Mouse (Mus musculus): ENCODE measurements around the gene Nup153.

Nup153 gene

GRCm38 (mm10) chr13:46674601-46675000 is 53.1 kb downstream of the Nup153 start:
- DNase-seq (ENCODE audit: low read depth in 2 of 2, low spot score in 2 of 2), result no peak

- DNase-seq (ENCODE audit: low read depth in 2 of 2, low spot score in 2 of 2), result no peak
Measured at GRCm38 (mm10) chr13:46670514-46670913, 57.2 kb downstream of the Nup153 start.

- DNase-seq (ENCODE audit: low read depth in 2 of 2, low spot score in 2 of 2), result peak; percentile 14 to 28
Measured at GRCm38 (mm10) chr13:46669620-46670271, 58.0 kb downstream of the Nup153 start.

- peak; percentile 93 to 94 for DNase-seq (ENCODE audit: low read depth in 2 of 2, low spot score in 2 of 2)
Measured at GRCm38 (mm10) chr13:46669048-46669619, 58.6 kb downstream of the Nup153 start, which contains the start of gene Fam8a1. TSS of gene Fam8a1 (plus strand) at chr13:46669522.

- DNase-seq (ENCODE audit: low read depth in 2 of 2, low spot score in 2 of 2), result peak in 1 of 2 experiments; percentile 37
Measured at GRCm38 (mm10) chr13:46663461-46663964, 64.2 kb downstream of the Nup153 start.

GRCm38 (mm10) chr13:46659211-46659610 is 68.5 kb downstream of the Nup153 start:
- DNase-seq (ENCODE audit: low read depth in 2 of 2, low spot score in 2 of 2), result no peak

GRCm38 (mm10) chr13:46654566-46654965 is 73.2 kb downstream of the Nup153 start:
- DNase-seq (ENCODE audit: low read depth in 2 of 2, low spot score in 2 of 2), result no peak

GRCm38 (mm10) chr13:46653671-46654070 is 74.1 kb downstream of the Nup153 start:
- DNase-seq (ENCODE audit: low read depth in 2 of 2, low spot score in 2 of 2), result no peak

- no peak for DNase-seq (ENCODE audit: low read depth in 2 of 2, low spot score in 2 of 2)
Measured at GRCm38 (mm10) chr13:46652671-46653070, 75.1 kb downstream of the Nup153 start.

- DNase-seq (ENCODE audit: low read depth in 2 of 2, low spot score in 2 of 2), result no peak
Measured at GRCm38 (mm10) chr13:46651853-46652252, 75.9 kb downstream of the Nup153 start.

- DNase-seq (ENCODE audit: low read depth in 2 of 2, low spot score in 2 of 2), result no peak
Measured at GRCm38 (mm10) chr13:46645476-46645875, 82.3 kb downstream of the Nup153 start.

- DNase-seq (ENCODE audit: low read depth in 2 of 2, low spot score in 2 of 2), result no peak
Measured at GRCm38 (mm10) chr13:46644175-46644574, 83.6 kb downstream of the Nup153 start.

- DNase-seq (ENCODE audit: low read depth in 2 of 2, low spot score in 2 of 2), result no peak
Measured at GRCm38 (mm10) chr13:46642318-46642717, 85.4 kb downstream of the Nup153 start.

- no peak for DNase-seq (ENCODE audit: low read depth in 2 of 2, low spot score in 2 of 2)
Measured at GRCm38 (mm10) chr13:46640608-46641468, 86.9 kb downstream of the Nup153 start.

- DNase-seq (ENCODE audit: low read depth in 2 of 2, low spot score in 2 of 2), result no peak
Measured at GRCm38 (mm10) chr13:46634133-46634488, 93.6 kb downstream of the Nup153 start.

- no peak for DNase-seq (ENCODE audit: low read depth in 2 of 2, low spot score in 2 of 2)
Measured at GRCm38 (mm10) chr13:46633320-46634132, 94.2 kb downstream of the Nup153 start.

- no peak for DNase-seq (ENCODE audit: low read depth in 2 of 2, low spot score in 2 of 2)
Measured at GRCm38 (mm10) chr13:46632796-46633195, 94.9 kb downstream of the Nup153 start.
